Mouse (Mus musculus) megakaryocyte-erythroid progenitor cell, adult 5-6 weeks (primary cell): Measurements from ENCODE around the gene Gm28845. TPM values are rescaled to one million over a fixed set of nuclear protein-coding genes. Genes with fewer than 3 reads are reported as not detected.

Experiments used
- total RNA-seq, 2 experiments: library from RNA; stranded (forward) in 1 of 2; stranded (reverse) in 1 of 2; fragments of 200-1000, 215-1000 nt in 1 of 2; fragments of >200 nt in 1 of 2; fragmentation: Nextera tagmentation in 1 of 2; gene quantifications; 2 replicates each; pipeline ENCODE4 v1.2.3; 2014 to 2017

Gene Gm28845
- total RNA-seq, 2 experiments from 2014 or later = not detected

Other genes with a start within 250 kb of the Gm28845 start
- gene Plekhm3, start 162.7 kb downstream of the Gm28845 start, total RNA-seq (2014; fragmentation: Nextera tagmentation) = 4.3 and 8.1 TPM in 2 replicates
- gene Plekhm3, start 162.7 kb downstream of the Gm28845 start, total RNA-seq (2017) = 1.8 and 5.6 TPM in 2 replicates
- gene Akr1cl, start 86.8 kb downstream of the Gm28845 start, total RNA-seq (2014; fragmentation: Nextera tagmentation) = not detected in 2 replicates
- not detected in 2 replicates for gene Akr1cl, start 86.8 kb downstream of the Gm28845 start, total RNA-seq (2017)
- not detected in 2 replicates for gene Cryge, start 68.4 kb downstream of the Gm28845 start, total RNA-seq (2014; fragmentation: Nextera tagmentation)
- not detected in 2 replicates for gene Cryge, start 68.4 kb downstream of the Gm28845 start, total RNA-seq (2017)
- gene Crygd, start 56.1 kb downstream of the Gm28845 start, total RNA-seq (2014; fragmentation: Nextera tagmentation) = not detected in 2 replicates
- gene Crygd, start 56.1 kb downstream of the Gm28845 start, total RNA-seq (2017) = not detected in 2 replicates
- gene Crygc, start 45.9 kb downstream of the Gm28845 start, total RNA-seq (2014; fragmentation: Nextera tagmentation) = not detected in 2 replicates
- gene Crygc, start 45.9 kb downstream of the Gm28845 start, total RNA-seq (2017) = not detected in 2 replicates
- gene Crygb, start 37.3 kb downstream of the Gm28845 start, total RNA-seq (2014; fragmentation: Nextera tagmentation) = not detected in 2 replicates
- not detected in 2 replicates for gene Crygb, start 37.3 kb downstream of the Gm28845 start, total RNA-seq (2017)
- gene Cryga, start 16.2 kb downstream of the Gm28845 start, total RNA-seq (2014; fragmentation: Nextera tagmentation) = not detected in 2 replicates
- gene Cryga, start 16.2 kb downstream of the Gm28845 start, total RNA-seq (2017) = not detected in 2 replicates
- gene D630023F18Rik, start 3.7 kb upstream of the Gm28845 start, total RNA-seq (2014; fragmentation: Nextera tagmentation) = not detected in 2 replicates
- gene D630023F18Rik, start 3.7 kb upstream of the Gm28845 start, total RNA-seq (2017) = not detected in 2 replicates
- gene Idh1, start 66.9 kb upstream of the Gm28845 start, total RNA-seq (2014; fragmentation: Nextera tagmentation) = 5.7 and 12.6 TPM in 2 replicates
- gene Idh1, start 66.9 kb upstream of the Gm28845 start, total RNA-seq (2017) = 5.3 and 21.9 TPM in 2 replicates
- gene Pikfyve, start 67.1 kb upstream of the Gm28845 start, total RNA-seq (2014; fragmentation: Nextera tagmentation) = 15.4 and 38.5 TPM in 2 replicates
- gene Pikfyve, start 67.1 kb upstream of the Gm28845 start, total RNA-seq (2017) = 23.1 and 24.2 TPM in 2 replicates
- not detected in 2 replicates for gene Pth2r, start 162.5 kb upstream of the Gm28845 start, total RNA-seq (2014; fragmentation: Nextera tagmentation)
- gene Pth2r, start 162.5 kb upstream of the Gm28845 start, total RNA-seq (2017) = not detected in 2 replicates